Mouse (Mus musculus): ENCODE results near the gene Vmn2r83. TPM values are rescaled to one million over a fixed set of nuclear protein-coding genes. Genes with fewer than 3 reads are reported as not detected.
A peak's percentile ranks its signal among the peaks of the same experiment; 100 is the strongest.

Vmn2r83 gene
- polyA plus RNA-seq, 1 experiment from 2014 or later: not detected

DNA sequence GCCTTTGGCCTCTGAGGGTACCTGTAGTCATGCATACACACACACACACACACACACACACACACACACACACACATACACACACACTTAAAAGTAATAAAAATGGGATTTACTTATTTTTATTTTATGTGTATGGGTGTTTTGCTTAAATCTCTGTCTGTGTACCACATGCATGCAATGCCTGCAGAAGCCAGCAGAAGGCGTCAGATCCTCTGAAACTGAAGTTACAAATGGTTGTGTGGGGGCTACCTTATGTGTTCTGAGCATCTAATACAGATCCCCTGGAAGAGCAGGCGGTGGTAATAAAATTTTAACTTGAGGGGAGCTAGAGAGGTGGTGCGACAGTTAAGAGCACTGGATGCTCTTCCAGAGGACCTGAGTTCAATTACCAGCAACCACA lies 59.5 kb downstream of the Vmn2r83 start:
- H3K27me3 ChIP-seq: no peaks in the 10 kb centered on the region
- H3K4me2 ChIP-seq: no peak overlapping the region
- H3K36me3 ChIP-seq (replicated peaks): 0 out of 2 replicates have a peak, but pooled peaks cover 7% of the 10 kb centered on the region
- H3K4me3 ChIP-seq (replicated peaks): no peak overlapping the region
- 62% methylated on average over 3 of the region's 3 CpGs for WGBS (ENCODE audit: insufficient replicate concordance)
- no peaks in the 10 kb centered on the region for H3K9me3 ChIP-seq (replicated peaks)
- no peak overlapping the region for H3K27ac ChIP-seq (replicated peaks)
- ATAC-seq (ENCODE audit: insufficient read depth): no peak
- peaks cover 4% of the 10 kb centered on the region for H3K4me1 ChIP-seq (replicated peaks)
- H3K9ac ChIP-seq: no peak overlapping the region

DNA sequence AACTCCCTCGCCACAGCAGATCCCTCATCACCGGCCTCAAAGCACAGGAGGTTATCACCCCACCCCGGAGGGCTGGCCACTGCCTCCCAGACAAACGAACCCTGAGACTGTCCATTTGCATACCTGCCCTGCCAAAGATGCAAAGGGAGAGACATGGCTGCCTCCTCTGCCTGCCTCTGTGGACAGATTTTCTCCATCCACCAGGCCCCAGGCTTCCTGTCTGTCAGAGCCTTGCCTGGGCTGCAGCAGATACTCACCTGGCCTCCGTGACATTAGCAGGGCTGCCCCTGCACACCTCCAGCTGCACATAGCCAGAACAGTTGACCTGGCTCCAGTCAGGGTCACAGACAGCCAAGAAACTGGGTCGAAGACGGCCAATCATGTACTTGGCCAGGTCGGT lies 61.7 kb downstream of the Vmn2r83 start:
- Histone ChIP-seq H3K9me3 (replicated peaks) (no peaks in the 10 kb centered on the region), H3K27ac (replicated peaks) (no peak overlapping the region), H3K4me1 (replicated peaks) (peaks cover 16% of the 10 kb centered on the region), H3K27me3 (peaks cover 5% of the 10 kb centered on the region; the same call in 1 of the 2 replicates), H3K4me2 (no peak overlapping the region), H3K9ac (no peak overlapping the region), H3K4me3 (replicated peaks) (no peak overlapping the region), H3K36me3 (replicated peaks) (0 out of 2 replicates have a peak, but pooled peaks cover 7% of the 10 kb centered on the region)
- 61% methylated on average over 8 of the region's 8 CpGs for WGBS (ENCODE audit: insufficient replicate concordance)
- ATAC-seq (ENCODE audit: insufficient read depth): no peak

DNA sequence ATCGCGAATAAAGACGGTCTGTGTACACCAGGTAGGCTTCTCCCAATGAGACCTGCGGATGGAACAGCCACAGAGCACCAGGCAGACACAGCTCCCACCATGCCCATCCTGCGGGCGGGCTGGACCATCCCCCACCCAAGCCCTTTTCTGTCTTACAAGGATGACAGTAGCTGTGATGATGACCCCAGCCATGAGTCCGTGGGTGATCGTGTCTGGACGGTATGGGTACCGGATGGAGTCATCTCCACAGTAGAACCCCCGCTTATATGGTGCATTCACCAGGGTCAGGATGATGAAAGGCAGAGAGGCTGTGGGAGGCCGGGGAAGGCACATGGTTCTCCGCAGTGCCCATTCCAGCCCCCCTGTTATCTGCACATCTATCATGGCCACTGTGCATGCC lies 62.2 kb downstream of the Vmn2r83 start:
- no peak overlapping the region for H3K4me2 ChIP-seq
- no peak overlapping the region for H3K4me3 ChIP-seq (replicated peaks)
- 79% methylated on average over 13 of the region's 13 CpGs for WGBS (ENCODE audit: insufficient replicate concordance)
- H3K4me1 ChIP-seq (replicated peaks): peaks cover 16% of the 10 kb centered on the region
- no peak for ATAC-seq (ENCODE audit: insufficient read depth)
- H3K9ac ChIP-seq: no peak overlapping the region
- no peak overlapping the region for H3K27ac ChIP-seq (replicated peaks)
- 0 out of 2 replicates have a peak, but pooled peaks cover 3% of the 10 kb centered on the region for H3K36me3 ChIP-seq (replicated peaks)
- H3K9me3 ChIP-seq (replicated peaks): no peaks in the 10 kb centered on the region
- H3K27me3 ChIP-seq: peaks cover 7% of the 10 kb centered on the region; the same call in 1 of the 2 replicates

DNA sequence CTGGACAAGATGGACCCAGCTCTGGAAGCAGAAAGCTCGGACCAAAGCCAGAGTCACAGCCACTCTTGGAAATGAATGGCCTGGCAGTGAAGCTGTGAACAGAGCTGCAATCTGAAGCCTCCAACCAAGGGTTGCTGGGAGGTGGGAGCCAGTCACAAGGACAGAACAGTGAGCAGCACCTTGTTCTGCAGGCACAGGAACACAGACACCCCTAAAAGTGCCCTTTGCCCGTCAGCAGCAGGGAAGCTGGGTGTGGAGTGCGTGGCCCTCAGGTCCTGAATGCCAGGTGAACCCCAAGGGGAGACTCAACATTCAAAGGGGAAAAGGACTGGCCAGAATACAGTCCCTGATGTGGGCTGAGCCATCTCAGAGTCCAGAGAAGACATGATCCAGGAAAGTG lies 63.1 kb downstream of the Vmn2r83 start:
- Histone ChIP-seq H3K27ac (replicated peaks) (no peak overlapping the region), H3K4me1 (replicated peaks) (peaks cover 16% of the 10 kb centered on the region), H3K36me3 (replicated peaks) (0 out of 2 replicates have a peak, but pooled peaks cover 3% of the 10 kb centered on the region), H3K27me3 (peaks cover 12% of the 10 kb centered on the region; the same call in 1 of the 2 replicates), H3K9me3 (replicated peaks) (no peaks in the 10 kb centered on the region), H3K9ac (no peak overlapping the region), H3K4me3 (replicated peaks) (no peak overlapping the region), H3K4me2 (no peak overlapping the region)
- WGBS (ENCODE audit: insufficient replicate concordance): 62% methylated on average over 3 of the region's 3 CpGs
- ATAC-seq (ENCODE audit: insufficient read depth): no peak

DNA sequence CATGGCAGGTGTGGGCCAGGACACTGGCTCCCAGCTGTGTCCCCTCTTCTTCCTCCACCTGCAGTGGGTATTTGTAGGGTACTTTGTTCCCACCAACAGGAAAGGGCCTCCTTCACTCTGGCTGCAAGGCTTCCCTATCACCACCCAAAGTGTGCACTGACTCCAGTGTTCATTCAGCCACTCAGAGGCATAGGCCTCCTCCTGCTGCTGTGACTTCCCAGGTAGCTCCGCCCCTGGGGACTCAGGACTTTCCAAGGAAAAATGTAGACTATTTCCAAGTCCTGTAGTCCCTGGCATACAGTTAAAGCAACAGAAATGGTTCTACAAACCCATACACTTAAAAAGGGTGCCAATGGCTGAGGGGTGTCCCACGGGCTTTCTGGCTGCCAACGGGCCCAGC lies 64.1 kb downstream of the Vmn2r83 start:
- H3K27ac ChIP-seq (replicated peaks): no peak overlapping the region
- peaks cover 12% of the 10 kb centered on the region; the same call in 1 of the 2 replicates for H3K27me3 ChIP-seq
- no peak for ATAC-seq (ENCODE audit: insufficient read depth)
- H3K4me1 ChIP-seq (replicated peaks): peaks cover 16% of the 10 kb centered on the region
- peak overlapping the region; percentile 87 for H3K4me2 ChIP-seq
- H3K9me3 ChIP-seq (replicated peaks): no peaks in the 10 kb centered on the region
- H3K36me3 ChIP-seq (replicated peaks): no peaks in the 10 kb centered on the region
- peak overlapping the region; percentile 64 for H3K4me3 ChIP-seq (replicated peaks)
- WGBS (ENCODE audit: insufficient replicate concordance): 30% methylated on average over 3 of the region's 3 CpGs
- H3K9ac ChIP-seq: no peak overlapping the region

DNA sequence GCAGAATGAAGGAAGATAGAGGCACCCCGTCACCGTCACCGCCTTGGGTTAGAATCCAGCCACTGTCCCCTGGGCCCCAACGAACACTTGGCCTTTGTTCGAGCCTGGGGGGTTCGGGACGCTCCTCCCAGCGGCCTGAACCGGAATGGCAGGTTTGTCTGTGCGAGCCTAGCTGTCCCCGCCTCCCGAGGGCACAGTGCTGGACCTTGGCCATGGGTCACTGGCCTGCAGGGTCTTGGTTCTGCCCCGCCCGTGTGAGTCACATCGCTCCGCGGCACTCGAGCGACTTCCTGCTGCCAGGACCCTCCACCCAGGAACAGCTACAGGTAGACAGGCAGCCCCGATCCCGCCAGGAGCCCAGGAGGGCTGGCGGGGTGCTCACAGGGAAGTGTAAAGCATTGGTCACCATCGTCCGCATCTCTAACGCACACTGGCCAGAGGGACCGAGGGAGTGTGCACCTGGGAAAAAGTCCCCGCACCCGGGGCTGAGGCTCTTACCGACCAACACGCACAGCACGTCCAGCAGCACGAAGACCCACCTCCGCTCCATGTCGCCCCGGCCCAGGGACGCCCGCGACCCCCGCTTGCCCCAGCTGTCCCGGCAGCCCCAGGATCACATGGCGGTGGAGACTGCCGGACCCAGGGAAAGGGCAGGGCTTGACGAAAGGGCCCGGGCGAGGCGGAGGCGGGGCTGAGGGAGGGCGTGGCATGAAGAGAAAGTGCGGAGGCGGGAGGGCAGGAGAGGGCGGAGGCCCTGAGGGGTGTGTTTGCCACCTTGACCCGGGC lies 64.8 kb downstream of the Vmn2r83 start, which contains the start of gene Plpp2:
Plpp2 (minus strand) TSS at position 671 of the 786 bp plus-strand sequence.
- no peaks in the 10 kb centered on the region for H3K9me3 ChIP-seq (replicated peaks)
- H3K4me1 ChIP-seq (replicated peaks): peaks cover 16% of the 10 kb centered on the region
- peak; percentile 82 for ATAC-seq (ENCODE audit: insufficient read depth)
- H3K27ac ChIP-seq (replicated peaks): peak within 1 kb of the TSS; percentile 71
- under 1% methylated on average over 52 of the region's 52 CpGs for WGBS (ENCODE audit: insufficient replicate concordance)
- peak within 1 kb of the TSS; percentile 52 for H3K9ac ChIP-seq
- H3K36me3 ChIP-seq (replicated peaks): no peaks in the 10 kb centered on the region
- peak within 1 kb of the TSS; percentile 64 for H3K4me3 ChIP-seq (replicated peaks)
- H3K4me2 ChIP-seq: peak within 1 kb of the TSS; percentile 87
- H3K27me3 ChIP-seq: peaks cover 12% of the 10 kb centered on the region; the same call in 1 of the 2 replicates

- H3K36me3 ChIP-seq (replicated peaks): no peaks in the 10 kb centered on the region
- H3K4me1 ChIP-seq (replicated peaks): peaks cover 16% of the 10 kb centered on the region
- no peak for ATAC-seq (ENCODE audit: insufficient read depth)
- H3K9me3 ChIP-seq (replicated peaks): no peaks in the 10 kb centered on the region
- H3K9ac ChIP-seq: no peak overlapping the region
- H3K27ac ChIP-seq (replicated peaks): no peak overlapping the region
- no peak overlapping the region for H3K4me3 ChIP-seq (replicated peaks)
- H3K4me2 ChIP-seq: 0 out of 2 replicates have a peak overlapping the region, but pooled peaks have one; percentile 87
- WGBS (ENCODE audit: insufficient replicate concordance): 72% methylated on average over 2 of the region's 2 CpGs
- H3K27me3 ChIP-seq: peaks cover 12% of the 10 kb centered on the region; the same call in 1 of the 2 replicates
These were observed 65.9 kb downstream of the Vmn2r83 start for GRCm38 (mm10) chr10:79534426-79534825.

DNA sequence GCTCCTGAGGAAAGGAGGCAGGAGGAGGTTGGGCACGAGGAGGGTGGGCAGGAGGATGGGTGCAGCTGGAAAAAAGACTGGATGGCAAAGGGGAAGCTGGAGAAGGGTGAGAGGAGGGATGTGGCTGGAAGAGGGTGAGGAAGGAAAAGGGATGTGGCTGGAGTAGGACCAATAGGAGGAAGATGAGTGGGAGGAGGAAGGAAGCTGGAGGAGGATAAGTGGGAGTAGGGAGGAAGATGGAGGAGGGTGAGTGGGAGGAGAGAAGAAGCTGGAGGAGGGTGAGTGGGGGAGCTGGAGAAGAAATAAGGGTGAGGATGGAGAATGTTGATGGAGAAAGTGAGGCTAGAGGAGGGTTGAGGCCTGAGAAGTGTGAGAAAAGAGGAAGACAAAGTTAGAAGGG lies 66.9 kb downstream of the Vmn2r83 start:
- WGBS (ENCODE audit: insufficient replicate concordance): 37% methylated on average over 1 of the region's 1 CpGs
- ATAC-seq (ENCODE audit: insufficient read depth): no peak

GRCm38 (mm10) chr10:79536461-79537080 lies 68.0 kb downstream of the Vmn2r83 start:
- Histone ChIP-seq H3K27ac (replicated peaks) (no peak overlapping the region), H3K4me1 (replicated peaks) (peaks cover 16% of the 10 kb centered on the region)
- WGBS (ENCODE audit: insufficient replicate concordance): 66% methylated on average over 12 of the region's 12 CpGs

More for the DNA sequence above, 66.9 kb downstream of the Vmn2r83 start:
- no peak overlapping the region for H3K4me2 ChIP-seq
- H3K9me3 ChIP-seq (replicated peaks): no peaks in the 10 kb centered on the region
- no peak overlapping the region for H3K27ac ChIP-seq (replicated peaks)
- H3K4me3 ChIP-seq (replicated peaks): no peak overlapping the region
- peaks cover 12% of the 10 kb centered on the region; the same call in 1 of the 2 replicates for H3K27me3 ChIP-seq
- peaks cover 16% of the 10 kb centered on the region for H3K4me1 ChIP-seq (replicated peaks)
- H3K36me3 ChIP-seq (replicated peaks): peaks cover 5% of the 10 kb centered on the region; the same call in 1 of the 2 replicates
- no peak overlapping the region for H3K9ac ChIP-seq

GRCm38 (mm10) chr10:79537271-79537670 lies 68.7 kb downstream of the Vmn2r83 start:
- Histone ChIP-seq H3K4me1 (replicated peaks) (peaks cover 16% of the 10 kb centered on the region), H3K4me2 (no peak overlapping the region), H3K9me3 (replicated peaks) (no peaks in the 10 kb centered on the region), H3K27ac (replicated peaks) (no peak overlapping the region), H3K27me3 (peaks cover 12% of the 10 kb centered on the region; the same call in 1 of the 2 replicates), H3K9ac (no peak overlapping the region), H3K36me3 (replicated peaks) (peaks cover 24% of the 10 kb centered on the region), H3K4me3 (replicated peaks) (no peak overlapping the region)
- no peak for ATAC-seq (ENCODE audit: insufficient read depth)
- 72% methylated on average over 7 of the region's 7 CpGs for WGBS (ENCODE audit: insufficient replicate concordance)

More at GRCm38 (mm10) chr10:79536461-79537080, 68.0 kb downstream of the Vmn2r83 start:
- no peak overlapping the region for H3K9ac ChIP-seq
- H3K4me2 ChIP-seq: no peak overlapping the region
- H3K36me3 ChIP-seq (replicated peaks): peaks cover 17% of the 10 kb centered on the region
- H3K27me3 ChIP-seq: peaks cover 12% of the 10 kb centered on the region; the same call in 1 of the 2 replicates
- no peak overlapping the region for H3K4me3 ChIP-seq (replicated peaks)
- no peak for ATAC-seq (ENCODE audit: insufficient read depth)
- H3K9me3 ChIP-seq (replicated peaks): no peaks in the 10 kb centered on the region

DNA sequence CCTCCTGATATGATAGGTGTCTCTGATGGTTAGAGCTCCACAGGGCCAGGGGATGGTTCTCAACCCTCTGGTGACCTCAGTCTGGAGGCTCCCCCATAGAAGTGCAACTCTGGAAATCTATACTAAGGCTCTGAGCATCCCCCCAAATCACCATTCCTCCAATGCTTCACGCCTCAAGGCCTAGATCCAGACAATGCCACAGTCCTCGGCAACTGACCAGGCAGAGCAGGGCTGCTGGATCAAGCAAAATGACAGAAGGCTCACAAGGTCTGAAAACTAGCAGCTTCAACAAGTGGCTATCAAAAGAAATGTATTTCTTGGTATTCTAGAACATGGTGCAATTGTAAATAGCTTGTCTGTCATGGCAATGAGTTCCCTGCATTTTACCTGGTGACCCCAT lies 69.2 kb downstream of the Vmn2r83 start:
- H3K4me3 ChIP-seq (replicated peaks): no peak overlapping the region
- peaks cover 25% of the 10 kb centered on the region for H3K36me3 ChIP-seq (replicated peaks)
- no peak overlapping the region for H3K4me2 ChIP-seq
- H3K27ac ChIP-seq (replicated peaks): no peak overlapping the region
- ATAC-seq (ENCODE audit: insufficient read depth): no peak
- H3K4me1 ChIP-seq (replicated peaks): peaks cover 15% of the 10 kb centered on the region
- WGBS (ENCODE audit: insufficient replicate concordance): 59% methylated on average over 2 of the region's 2 CpGs
- no peak overlapping the region for H3K9ac ChIP-seq
- no peaks in the 10 kb centered on the region for H3K9me3 ChIP-seq (replicated peaks)
- peaks cover 12% of the 10 kb centered on the region; the same call in 1 of the 2 replicates for H3K27me3 ChIP-seq

Data from liver, embryonic 15.5 days (tissue).